8 mouse cellular contexts compared by ENCODE assay signal in the genomic region with DNA sequence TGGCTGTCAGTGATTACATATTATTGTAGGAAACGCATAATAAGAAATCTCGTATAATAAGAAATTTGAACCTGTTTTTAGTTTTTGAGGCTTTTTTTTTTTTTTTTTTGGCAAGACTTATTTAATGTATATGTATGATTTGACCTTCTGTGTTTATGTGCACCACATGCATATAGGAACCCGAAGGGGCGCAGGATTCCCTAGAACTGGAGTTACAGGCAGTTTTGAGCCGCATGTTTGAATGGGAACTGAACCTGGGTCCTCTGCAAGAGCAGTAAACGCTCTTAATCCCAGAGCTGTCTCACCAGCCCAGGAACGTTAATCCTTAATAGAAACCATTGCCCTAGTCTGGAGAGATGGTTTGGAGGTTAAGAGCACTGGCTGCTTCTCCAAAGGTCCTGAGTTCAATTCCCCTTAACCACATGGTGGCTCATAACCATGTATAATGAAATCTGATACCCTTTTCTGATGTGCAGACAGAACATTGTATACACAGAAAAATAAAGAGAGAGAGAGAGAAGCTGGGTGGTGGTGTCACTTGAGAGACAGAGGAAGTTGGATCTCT. TPM values are rescaled to one million over a fixed set of nuclear protein-coding genes. Genes with fewer than 3 reads are reported as not detected.
DNase-seq lines count a peak whose midpoint lies in the region; ATAC-seq and TF ChIP-seq lines count a peak whose summit lies in the region.

No protein-coding gene starts in this region.

- whole genome bisulfite sequencing in kidney, embryonic 16.5 days, result 9% methylated on average over 7 of the region's 7 CpGs
- WGBS in hindbrain, embryonic 13.5 days, result 10% methylated on average over 7 of the region's 7 CpGs

- peak overlapping the region; percentile 86 for H3K9ac ChIP-seq in kidney, embryonic 16.5 days (replicated peaks; ENCODE audit: low read length)
- peak overlapping the region; percentile 91 for H3K9ac ChIP-seq in hindbrain, embryonic 13.5 days

- H3K9me3 ChIP-seq in kidney, embryonic 16.5 days (ENCODE audit: low read length), result no peaks in the 10 kb centered on the region
- H3K9me3 ChIP-seq in hindbrain, embryonic 13.5 days, result no peaks in the 10 kb centered on the region

- H3K27me3 ChIP-seq in kidney, embryonic 16.5 days (ENCODE audit: insufficient read depth, low read length), result no peaks in the 10 kb centered on the region
- H3K27me3 ChIP-seq in hindbrain, embryonic 13.5 days, result no peaks in the 10 kb centered on the region
- no peaks in the 10 kb centered on the region for H3K27me3 ChIP-seq in myocyte (ENCODE audit: control insufficient read depth, insufficient read depth, insufficient read length)

- no peak for TF ChIP-seq POLR2A in bone marrow macrophage, adult 2 months (IDR thresholded peaks at IDR 0.05; ENCODE audit: borderline replicate concordance, low read depth, low read length)
- TF ChIP-seq POLR2A in myocyte (IDR thresholded peaks at IDR 0.05; ENCODE audit: insufficient read length, low read depth), result no peak

- H3K36me3 ChIP-seq in kidney, embryonic 16.5 days (ENCODE audit: insufficient read depth, low read length), result no peaks in the 10 kb centered on the region
- H3K36me3 ChIP-seq in hindbrain, embryonic 13.5 days, result peaks cover 10% of the 10 kb centered on the region; the same call in 1 of the 2 replicates
- H3K36me3 ChIP-seq in myocyte (ENCODE audit: control insufficient read depth, insufficient read depth), result no peaks in the 10 kb centered on the region

- H3K27ac ChIP-seq in kidney, embryonic 16.5 days (ENCODE audit: low read length), result 0 out of 2 replicates have a peak overlapping the region, but pooled peaks have one; percentile 81
- H3K27ac ChIP-seq in bone marrow macrophage, adult 2 months (ENCODE audit: insufficient read depth, low read depth, low read length), result no peak overlapping the region
- H3K27ac ChIP-seq in hindbrain, embryonic 13.5 days, result no peak overlapping the region

- TF ChIP-seq CTCF in bone marrow macrophage, adult 2 months (IDR thresholded peaks at IDR 0.05; ENCODE audit: low read depth, low read length), result no peak

- no peak for DNase-seq in kidney, adult 11 months
- DNase-seq in left cerebral cortex, adult 18-20 months (ENCODE audit: low spot score in 2 of 2), result no peak
- no peak for DNase-seq in layer of hippocampus, adult 9-11 months
- DNase-seq in ovary, adult 18-20 months (ENCODE audit: low spot score), result no peak

- peak overlapping the region; percentile 96 for H3K4me3 ChIP-seq in kidney, embryonic 16.5 days (ENCODE audit: low read length)
- H3K4me3 ChIP-seq in bone marrow macrophage, adult 2 months (ENCODE audit: insufficient read depth, low read length), result peak overlapping the region; percentile 96
- peak overlapping the region; percentile 90 for H3K4me3 ChIP-seq in hindbrain, embryonic 13.5 days
- H3K4me3 ChIP-seq in myocyte, result peak overlapping the region; percentile 95

- H3K79me2 ChIP-seq in myocyte (ENCODE audit: control insufficient read depth, insufficient read depth), result peaks cover 40% of the 10 kb centered on the region

- H3K4me2 ChIP-seq in kidney, embryonic 16.5 days (replicated peaks; ENCODE audit: low read depth, low read length), result peak overlapping the region; percentile 78
- H3K4me2 ChIP-seq in hindbrain, embryonic 13.5 days, result peak overlapping the region; percentile 82
- peak overlapping the region; percentile 77 for H3K4me2 ChIP-seq in myocyte (ENCODE audit: low read depth)

- ATAC-seq in kidney, embryonic 16.5 days (ENCODE audit: low FRiP score, low TSS enrichment), result no peak
- ATAC-seq in hindbrain, embryonic 13.5 days (ENCODE audit: low FRiP score), result no peak

- peak overlapping the region; percentile 4 for H3ac ChIP-seq in myocyte (ENCODE audit: control insufficient read depth, insufficient read length)

- peaks cover 19% of the 10 kb centered on the region for H3K4me1 ChIP-seq in kidney, embryonic 16.5 days (ENCODE audit: insufficient read depth, low read length)
- peaks cover 3% of the 10 kb centered on the region; the same call in 1 of the 2 replicates for H3K4me1 ChIP-seq in bone marrow macrophage, adult 2 months (ENCODE audit: control insufficient read depth, insufficient read depth, low read length)
- H3K4me1 ChIP-seq in hindbrain, embryonic 13.5 days (replicated peaks), result peaks cover 25% of the 10 kb centered on the region

TF ChIP-seq in myocyte, 11 proteins besides CTCF, POLR2A, EP300 and RAD21:
- TF ChIP-seq MYOG (IDR thresholded peaks at IDR 0.05; ENCODE audit: control insufficient read depth in 1 of 3, insufficient read depth in 1 of 3, insufficient read length in 2 of 3, low read depth in 2 of 3) (no peak), MYOD1 (IDR thresholded peaks at IDR 0.05; ENCODE audit: control insufficient read depth in 1 of 3, insufficient read length in 2 of 3, low read depth in 2 of 3) (no peak), TCF12 (IDR thresholded peaks at IDR 0.05; ENCODE audit: insufficient read depth, poor library complexity, severe bottlenecking) (no peak), REST (IDR thresholded peaks at IDR 0.05; ENCODE audit: insufficient read depth, insufficient read length) (no peak), CEBPB (IDR thresholded peaks at IDR 0.05; ENCODE audit: insufficient read depth, poor library complexity, severe bottlenecking) (no peak), POLR2AphosphoS2 (IDR thresholded peaks at IDR 0.05; ENCODE audit: insufficient read length, low read depth) (no peak), TCF3 (IDR thresholded peaks at IDR 0.05; ENCODE audit: insufficient read length, low read depth) (no peak), MAX (IDR thresholded peaks at IDR 0.05; ENCODE audit: low read depth) (no peak), USF1 (IDR thresholded peaks at IDR 0.05; ENCODE audit: low read depth) (no peak), E2F4 (IDR thresholded peaks at IDR 0.05; ENCODE audit: insufficient read depth) (no peak), SRF (IDR thresholded peaks at IDR 0.05; ENCODE audit: control insufficient read depth, insufficient read length, low read depth) (no peak)

RNA-seq across cellular contexts. Expression of gene Fancd2, which starts 0.4 kb away (rescaled TPM):
- 10.7 and 12.0 TPM in 2 replicates for polyA plus RNA-seq in kidney, embryonic 16.5 days (2015; fragmentation: Nextera tagmentation; extraction: Ambion mirVana)
- 6.9 and 7.8 TPM in 2 replicates for polyA plus RNA-seq in bone marrow macrophage, adult 2 months (2012; ENCODE audit: insufficient read depth, insufficient read length, missing spikeins)
- 3.0 and 3.2 TPM in 2 replicates for polyA plus RNA-seq in hindbrain, embryonic 13.5 days (2015; fragmentation: Nextera tagmentation; extraction: Ambion mirVana)
- 2.3 TPM for polyA plus RNA-seq in myocyte (2012; fragmentation: generic; extraction: Trizol)
- total RNA-seq in left cerebral cortex, adult 18-20 months (2021), result 1 to 10 TPM; 1.5 to 2.2 TPM

RNA-seq across cellular contexts. Expression of gene Emc3, which starts 0.5 kb away (rescaled TPM):
- polyA plus RNA-seq in kidney, embryonic 16.5 days (2015; fragmentation: Nextera tagmentation; extraction: Ambion mirVana), result 120 and 122 TPM in 2 replicates
- polyA plus RNA-seq in bone marrow macrophage, adult 2 months (2012; ENCODE audit: insufficient read depth, insufficient read length, missing spikeins), result 82.6 and 88.7 TPM in 2 replicates
- polyA plus RNA-seq in hindbrain, embryonic 13.5 days (2015; fragmentation: Nextera tagmentation; extraction: Ambion mirVana), result 105 and 110 TPM in 2 replicates
- polyA plus RNA-seq in myocyte (2012; fragmentation: generic; extraction: Trizol), result 86.5 TPM
- 10 to 100 TPM; 71.8 to 77.6 TPM for total RNA-seq in left cerebral cortex, adult 18-20 months (2021)

RNA-seq across cellular contexts. Expression of gene Prrt3, which starts 30.2 kb away (rescaled TPM):
- polyA plus RNA-seq in kidney, embryonic 16.5 days (2015; fragmentation: Nextera tagmentation; extraction: Ambion mirVana), result 0.97 and 0.99 TPM in 2 replicates
- polyA plus RNA-seq in bone marrow macrophage, adult 2 months (2012; ENCODE audit: insufficient read depth, insufficient read length, missing spikeins), result not detected in 2 replicates
- 5.3 and 7.1 TPM in 2 replicates for polyA plus RNA-seq in hindbrain, embryonic 13.5 days (2015; fragmentation: Nextera tagmentation; extraction: Ambion mirVana)
- 0.22 TPM for polyA plus RNA-seq in myocyte (2012; fragmentation: generic; extraction: Trizol)
- 10 to 100 TPM; 52.8 to 54.9 TPM for total RNA-seq in left cerebral cortex, adult 18-20 months (2021)

RNA-seq across cellular contexts. Expression of gene Creld1, which starts 48.8 kb away (rescaled TPM):
- 43.4 and 45.8 TPM in 2 replicates for polyA plus RNA-seq in kidney, embryonic 16.5 days (2015; fragmentation: Nextera tagmentation; extraction: Ambion mirVana)
- polyA plus RNA-seq in bone marrow macrophage, adult 2 months (2012; ENCODE audit: insufficient read depth, insufficient read length, missing spikeins), result 22.0 and 23.9 TPM in 2 replicates
- polyA plus RNA-seq in hindbrain, embryonic 13.5 days (2015; fragmentation: Nextera tagmentation; extraction: Ambion mirVana), result 67.2 and 72.4 TPM in 2 replicates
- polyA plus RNA-seq in myocyte (2012; fragmentation: generic; extraction: Trizol), result 78.2 TPM
- 100 to 1,000 TPM; 112 to 116 TPM for total RNA-seq in left cerebral cortex, adult 18-20 months (2021)
